Mouse (Mus musculus) kidney, adult 2 months (tissue): Measurements from ENCODE around the gene Kcnk10. TPM values are rescaled to one million over a fixed set of nuclear protein-coding genes. Genes with fewer than 3 reads are reported as not detected.

Source experiments
- DNase-seq: peaks from one replicate; pipeline ENCODE4 v3.0.0; 2021
- H3K27ac ChIP-seq: fragments of 200-500 bp; 2 replicates; pipeline ENCODE4 v1.5.1; 2012; ENCODE audit warnings: low read depth, low read length, control low read depth, inconsistent platforms; ENCODE audit not compliant: insufficient read depth
- H3K27me3 ChIP-seq: fragments of 200-500 bp; replicated peaks from 2 replicates; pipeline ENCODE4 v1.6.1; 2012; ENCODE audit warnings: mild to moderate bottlenecking, moderate library complexity, low read length, inconsistent platforms; ENCODE audit not compliant: control insufficient read depth, insufficient read depth
- H3K36me3 ChIP-seq: fragments of 200-500 bp; 2 replicates; pipeline ENCODE4 v1.6.1; 2012; ENCODE audit warnings: mild to moderate bottlenecking, moderate library complexity, low read length, inconsistent platforms; ENCODE audit not compliant: control insufficient read depth, insufficient read depth
- H3K4me1 ChIP-seq: fragments of 200-500 bp; 2 replicates; pipeline ENCODE4 v1.6.1; 2011; ENCODE audit warnings: low read length; ENCODE audit not compliant: control insufficient read depth, insufficient read depth
- H3K4me3 ChIP-seq: fragments of 200-500 bp; 2 replicates; pipeline ENCODE4 v1.5.1; 2011; ENCODE audit warnings: mild to moderate bottlenecking, low read depth, low read length, control low read depth; ENCODE audit not compliant: insufficient read depth
- CTCF ChIP-seq: fragments of 200-500 bp; conservative IDR thresholded peaks from 2 replicates; pipeline ENCODE4 v1.5.1; 2011; ENCODE audit warnings: low read depth, mild to moderate bottlenecking, control low read depth, low read length, moderate library complexity, mixed read lengths; ENCODE audit not compliant: insufficient read depth, insufficient read length
- POLR2A ChIP-seq: fragments of 200-500 bp; IDR thresholded peaks from one replicate; pipeline ENCODE4 v1.6.1; 2011; ENCODE audit warnings: low read depth, low read length, control low read depth
- WGBS: fragments of 180-500 bp; shearing (Covaris S2); methylation state at CpG from one replicate; pipeline ENCODE4 v1.1.7; 2018; 5-methylcytosine and 5-hydroxymethylcytosine counted together
- polyA plus RNA-seq: library from polyadenylated mRNA; depleted of rRNA; stranded (reverse); fragments of >200 nt; gene quantifications from 2 replicates; pipeline ENCODE4 v1.2.3, GENCODE M21; 2012

Kcnk10 gene
- polyA plus RNA-seq, 1 experiment, result 0.06 TPM

DNA sequence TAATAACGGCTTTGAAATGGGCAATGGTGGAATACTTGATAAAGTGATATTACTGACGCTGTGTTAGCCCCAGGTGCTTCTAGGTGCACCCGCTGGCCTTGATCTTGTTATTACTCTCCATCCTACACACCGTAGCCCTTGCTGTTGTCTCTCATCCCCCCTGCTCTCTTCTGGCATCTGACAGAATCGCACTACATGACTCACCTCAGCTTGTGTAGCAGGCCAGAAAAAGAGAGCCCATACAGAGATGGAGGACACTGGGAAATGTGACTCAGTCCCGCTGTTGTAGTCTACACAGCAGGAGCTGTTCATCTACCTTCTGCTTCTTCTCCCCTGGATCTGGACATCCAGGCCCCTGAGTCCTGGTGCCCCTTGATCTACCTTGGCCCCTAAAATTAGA lies 28.1 kb downstream of the Kcnk10 start:
- WGBS, result 92% methylated on average over 6 of the region's 6 CpGs

DNA sequence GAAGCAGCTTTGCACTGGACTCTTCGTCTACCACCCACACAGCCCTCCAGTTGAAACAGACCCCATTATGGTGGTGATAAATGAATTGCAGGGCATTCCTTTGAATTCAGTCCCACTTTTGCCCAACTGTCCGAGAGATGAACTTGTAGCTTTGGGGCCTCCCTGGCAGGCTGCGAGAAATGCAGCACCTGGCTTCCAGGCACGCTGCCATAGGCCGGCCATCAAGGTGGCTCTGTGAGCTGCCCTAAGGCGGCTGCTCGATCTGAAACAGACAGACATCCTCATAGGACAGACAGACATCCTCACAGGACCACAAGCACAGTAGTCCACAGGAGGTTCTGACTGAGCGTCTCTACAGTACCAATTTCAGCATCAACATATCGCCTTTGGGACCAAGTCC lies 30.0 kb downstream of the Kcnk10 start:
- TF ChIP-seq CTCF (no peak), POLR2A (no peak)
- Histone ChIP-seq H3K4me1 (no peaks in the 10 kb centered on the region), H3K4me3 (no peak overlapping the region), H3K36me3 (no peaks in the 10 kb centered on the region), H3K27ac (no peak overlapping the region), H3K27me3 (no peaks in the 10 kb centered on the region; the same call in 1 of the 2 replicates)
- no peak for DNase-seq
- WGBS, result 85% methylated on average over 9 of the region's 9 CpGs

More for the DNA sequence above, 28.1 kb downstream of the Kcnk10 start:
- Histone ChIP-seq H3K27me3 (no peaks in the 10 kb centered on the region), H3K4me3 (no peak overlapping the region), H3K36me3 (no peaks in the 10 kb centered on the region), H3K27ac (no peak overlapping the region), H3K4me1 (no peaks in the 10 kb centered on the region)
- TF ChIP-seq POLR2A (no peak), CTCF (no peak)
- no peak for DNase-seq

DNA sequence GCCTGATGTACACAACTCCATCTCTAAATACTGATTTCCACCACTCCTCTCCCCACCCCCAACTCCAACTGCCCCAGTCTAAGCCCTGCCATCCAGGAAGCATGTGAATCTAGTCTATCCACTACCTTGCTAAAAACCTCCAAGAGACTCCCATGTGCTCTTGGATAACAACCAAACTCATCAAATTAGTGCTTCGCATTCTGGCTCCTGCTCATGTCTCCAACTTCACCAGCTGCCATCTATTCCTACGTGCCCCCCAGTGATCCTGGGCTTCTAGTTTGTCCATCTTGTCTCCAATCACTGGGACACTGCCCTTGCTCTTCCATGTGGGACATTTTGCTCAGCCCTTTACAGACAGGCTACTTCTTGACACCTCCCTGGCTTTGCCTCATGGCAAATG lies 32.2 kb downstream of the Kcnk10 start:
- no peak for DNase-seq
- Histone ChIP-seq H3K27ac (no peak overlapping the region), H3K4me3 (no peak overlapping the region), H3K27me3 (no peaks in the 10 kb centered on the region; the same call in 1 of the 2 replicates), H3K36me3 (no peaks in the 10 kb centered on the region), H3K4me1 (no peaks in the 10 kb centered on the region)
- TF ChIP-seq CTCF (no peak), POLR2A (no peak)
- WGBS, result 91% methylated on average over 2 of the region's 2 CpGs

DNA sequence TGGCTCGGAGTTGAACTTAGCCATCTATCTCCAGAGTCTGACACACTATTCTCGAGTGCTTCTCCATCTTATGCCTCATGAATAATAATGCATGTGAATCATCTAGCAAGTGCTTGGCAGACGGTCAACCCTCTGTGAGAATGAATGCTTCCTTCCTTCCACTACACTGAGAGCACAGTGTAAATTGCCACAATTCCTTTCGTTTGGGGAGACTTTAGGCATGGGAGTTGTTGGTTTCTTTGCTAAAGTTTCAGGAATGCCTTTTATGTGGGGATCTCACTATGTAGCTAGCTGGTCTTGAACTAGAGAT lies 32.9 kb downstream of the Kcnk10 start:
- WGBS, result 69% methylated on average over 4 of the region's 4 CpGs
- Histone ChIP-seq H3K4me1 (no peaks in the 10 kb centered on the region), H3K4me3 (no peak overlapping the region), H3K27me3 (no peaks in the 10 kb centered on the region; the same call in 1 of the 2 replicates), H3K27ac (no peak overlapping the region), H3K36me3 (no peaks in the 10 kb centered on the region)
- TF ChIP-seq POLR2A (no peak), CTCF (no peak)
- DNase-seq, result no peak

DNA sequence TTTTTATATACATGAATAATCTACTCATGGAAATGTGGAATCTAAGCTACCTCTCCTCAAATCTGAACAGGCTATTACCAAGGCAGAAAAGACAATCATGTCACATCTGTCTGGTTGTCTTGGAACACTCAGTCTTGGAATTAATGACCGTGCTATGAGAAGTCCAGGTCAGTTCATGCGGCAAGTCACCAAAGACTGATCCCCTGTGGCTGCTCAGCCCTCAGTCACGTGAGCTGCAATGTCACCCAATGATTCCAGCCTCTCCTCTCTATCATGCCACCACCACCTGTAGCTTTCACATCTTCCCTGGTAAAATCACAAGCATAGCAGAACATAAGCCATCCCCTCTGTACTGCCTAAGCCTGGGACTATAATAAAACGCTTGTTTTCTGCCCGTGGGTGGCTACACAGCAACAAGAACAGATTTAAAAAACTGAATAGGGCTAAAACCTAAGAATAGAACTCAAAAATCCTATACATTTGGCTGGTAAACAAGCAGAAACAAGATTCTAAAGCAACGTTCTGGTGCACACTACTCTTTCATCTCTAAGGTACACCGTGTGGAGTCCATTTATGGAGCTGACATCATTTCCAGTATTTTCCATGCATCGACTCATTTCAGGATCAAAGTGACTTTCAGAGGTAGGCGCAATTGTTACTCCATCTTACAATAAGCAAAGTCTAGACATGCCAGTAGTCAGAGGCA lies 33.4 kb downstream of the Kcnk10 start:
- H3K27me3 ChIP-seq, result no peaks in the 10 kb centered on the region; the same call in 1 of the 2 replicates
- no peak overlapping the region for H3K27ac ChIP-seq
- no peak for TF ChIP-seq CTCF
- no peak for TF ChIP-seq POLR2A
- no peaks in the 10 kb centered on the region for H3K36me3 ChIP-seq
- no peaks in the 10 kb centered on the region for H3K4me1 ChIP-seq
- no peak for DNase-seq
- WGBS, result 78% methylated on average over 9 of the region's 9 CpGs
- no peak overlapping the region for H3K4me3 ChIP-seq

DNA sequence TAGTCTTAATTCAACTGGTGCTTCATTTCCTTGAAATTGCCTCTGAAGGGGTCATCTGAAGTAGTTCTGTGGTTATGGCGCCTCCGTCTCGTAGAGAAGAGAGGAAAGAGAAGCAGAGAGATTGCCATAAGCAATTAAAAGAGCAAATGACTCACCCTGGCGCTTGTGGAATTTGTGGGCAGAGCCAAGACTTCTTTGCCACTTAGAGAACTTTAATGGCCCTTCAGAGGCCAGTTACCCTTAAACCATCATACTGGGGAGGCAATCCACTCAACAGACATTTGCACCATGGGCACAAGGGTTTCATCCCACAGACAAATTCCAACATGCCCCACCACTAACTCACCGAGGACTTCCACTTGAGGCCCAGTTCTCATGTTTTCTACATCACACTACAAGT lies 41.4 kb downstream of the Kcnk10 start:
- no peak overlapping the region for H3K27ac ChIP-seq
- H3K4me1 ChIP-seq, result no peaks in the 10 kb centered on the region
- no peaks in the 10 kb centered on the region for H3K36me3 ChIP-seq
- 71% methylated on average over 5 of the region's 5 CpGs for WGBS
- no peak overlapping the region for H3K4me3 ChIP-seq
- no peak for DNase-seq
- no peaks in the 10 kb centered on the region for H3K27me3 ChIP-seq
- TF ChIP-seq POLR2A (no peak), CTCF (no peak)

DNA sequence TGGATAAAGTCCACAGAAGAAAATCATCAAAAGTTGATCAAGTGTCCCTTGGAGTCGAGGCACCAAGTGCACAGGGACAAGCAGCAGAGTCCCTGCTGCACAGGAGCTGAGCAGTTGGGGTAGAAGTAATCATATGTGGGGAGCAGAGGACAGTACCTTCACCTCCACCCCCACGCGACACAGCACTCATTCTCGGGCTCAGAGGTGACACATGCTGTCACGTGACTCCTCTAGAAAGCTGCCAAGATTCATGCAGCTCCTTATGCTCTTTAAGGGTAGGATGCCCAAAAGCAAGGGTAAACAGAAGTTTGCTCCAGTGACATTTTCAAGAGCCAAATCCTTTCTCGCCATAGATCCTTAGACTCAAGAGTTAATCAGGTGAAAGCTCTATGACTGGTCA lies 42.1 kb downstream of the Kcnk10 start:
- Histone ChIP-seq H3K36me3 (no peaks in the 10 kb centered on the region), H3K4me3 (no peak overlapping the region), H3K27me3 (no peaks in the 10 kb centered on the region), H3K27ac (no peak overlapping the region), H3K4me1 (no peaks in the 10 kb centered on the region)
- DNase-seq, result no peak
- no peak for TF ChIP-seq CTCF
- no peak for TF ChIP-seq POLR2A
- 70% methylated on average over 6 of the region's 6 CpGs for WGBS
